Mouse (Mus musculus) stomach, postnatal 0 days (tissue): ENCODE data around the gene Tfcp2l1. TPM values are rescaled to one million over a fixed set of nuclear protein-coding genes. Genes with fewer than 3 reads are reported as not detected.

Source experiments
- ATAC-seq: fragments of 200-750 bp; cut with Nextera tagmentation; 2 replicates; pipeline ENCODE4 v1.8.0; 2017; ENCODE audit not compliant: low FRiP score, low TSS enrichment
- DNase-seq: peaks from one replicate; pipeline ENCODE4 v3.0.0-alpha.2; 2016; ENCODE audit warnings: low spot score
- H3K27ac ChIP-seq: fragments of 300-500 bp; sonication (generic); replicated peaks from 2 replicates; pipeline ENCODE4 v1.5.1; 2014; ENCODE audit warnings: mild to moderate bottlenecking, control low read depth
- H3K27me3 ChIP-seq: fragments of 300-500 bp; sonication (generic); 2 replicates; pipeline ENCODE4 v1.6.1; 2014; ENCODE audit warnings: low read length; ENCODE audit not compliant: control insufficient read depth, insufficient read depth
- H3K36me3 ChIP-seq: fragments of 300-500 bp; sonication (generic); 2 replicates; pipeline ENCODE4 v1.6.1; 2014; ENCODE audit warnings: low read length, mixed read lengths; ENCODE audit not compliant: control insufficient read depth, insufficient read depth
- H3K4me1 ChIP-seq: fragments of 300-500 bp; sonication (generic); replicated peaks from 2 replicates; pipeline ENCODE4 v1.6.1; 2014; ENCODE audit warnings: antibody characterized with exemption; ENCODE audit not compliant: control insufficient read depth, insufficient read depth
- H3K4me2 ChIP-seq: fragments of 300-500 bp; sonication (generic); replicated peaks from 2 replicates; pipeline ENCODE4 v1.6.1; 2014; ENCODE audit warnings: low read depth, mild to moderate bottlenecking, control low read depth, moderate library complexity
- H3K4me3 ChIP-seq: fragments of 300-500 bp; sonication (generic); 2 replicates; pipeline ENCODE4 v1.5.1; 2014; ENCODE audit warnings: low read depth, low read length, control low read depth
- H3K9ac ChIP-seq: fragments of 300-500 bp; sonication (generic); 2 replicates; pipeline ENCODE4 v1.6.1; 2014; ENCODE audit warnings: mild to moderate bottlenecking, low read length, control low read depth, mixed read lengths
- H3K9me3 ChIP-seq: fragments of 300-500 bp; sonication (generic); 2 replicates; pipeline ENCODE4 v1.6.1; 2016; ENCODE audit warnings: low read length; ENCODE audit not compliant: control insufficient read depth
- CTCF ChIP-seq: IDR thresholded peaks from 2 replicates; pipeline ENCODE4 v1.5.1; 2016; ENCODE audit warnings: antibody characterized with exemption, low read depth, mild to moderate bottlenecking, moderate library complexity
- EP300 ChIP-seq: optimal IDR thresholded peaks from 2 replicates; pipeline ENCODE3; 2016; ENCODE audit warnings: antibody characterized with exemption
- polyA plus RNA-seq: library from polyadenylated mRNA; unstranded; fragments of >200 nt; fragmentation: Nextera tagmentation; extraction: Ambion mirVana; gene quantifications from 2 replicates; pipeline ENCODE4 v1.2.1, GENCODE M21; 2015

The Tfcp2l1 gene
- polyA plus RNA-seq, 1 experiment from 2014 or later, result 6.3 TPM

DNA sequence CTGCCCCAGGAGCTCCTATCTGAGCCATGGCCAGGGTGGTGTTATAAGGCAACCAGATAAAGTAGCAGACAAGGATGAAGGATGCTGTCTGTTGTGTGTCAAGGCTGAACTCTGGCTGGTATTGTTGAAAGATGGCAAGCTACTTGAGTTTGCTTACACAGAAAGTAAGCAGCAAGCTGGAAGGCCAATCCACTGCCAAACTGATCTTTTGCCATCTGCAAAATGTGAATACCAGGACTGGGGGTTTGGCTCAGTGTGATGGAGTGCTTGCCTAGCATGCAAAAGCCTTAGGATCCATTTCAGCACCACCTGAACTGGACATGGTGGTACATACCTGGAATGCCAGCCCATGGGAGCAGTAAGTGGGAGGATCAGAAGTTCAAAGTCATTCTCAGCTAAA is 101.1 kb downstream of the Tfcp2l1 start:
- Histone ChIP-seq H3K4me1 (no peaks in the 10 kb centered on the region), H3K4me2 (no peak overlapping the region), H3K9ac (no peak overlapping the region), H3K27me3 (no peaks in the 10 kb centered on the region), H3K27ac (no peak overlapping the region), H3K4me3 (no peak overlapping the region), H3K9me3 (no peaks in the 10 kb centered on the region), H3K36me3 (no peaks in the 10 kb centered on the region)
- ATAC-seq (no peak), DNase-seq (no peak)
- TF ChIP-seq CTCF, result no peak
- TF ChIP-seq EP300, result no peak

Other genes starting within 250 kb of the Tfcp2l1 start
- 11.6 and 12.0 TPM in 2 replicates for gene Clasp1, start 238.9 kb upstream of the Tfcp2l1 start, polyA plus RNA-seq